Mouse (Mus musculus): Measurements from ENCODE around the gene Trp63. TPM values are rescaled to one million over a fixed set of nuclear protein-coding genes. Genes with fewer than 3 reads are reported as not detected.

Gene Trp63
- polyA plus RNA-seq, 1 experiment, result 5.1 TPM

GRCm38 (mm10) chr16:25804955-25805354 lies 121.4 kb downstream of the Trp63 start:
- no peak overlapping the region for H3K4me3 ChIP-seq (replicated peaks; ENCODE audit: extremely low read depth, low read depth, low read length)
- DNase-seq, result peak; percentile 11
- H3K4me1 ChIP-seq (ENCODE audit: control insufficient read depth, insufficient read depth, low read length), result no peaks in the 10 kb centered on the region
- TF ChIP-seq POLR2A (IDR thresholded peaks at IDR 0.05; ENCODE audit: borderline replicate concordance, extremely low read depth, low read depth, low read length), result no peak
- no peak for TF ChIP-seq CTCF (IDR thresholded peaks at IDR 0.05; ENCODE audit: insufficient read depth, low read length)
- 58% methylated on average over 3 of the region's 3 CpGs for WGBS

- Histone ChIP-seq H3K4me1 (ENCODE audit: control insufficient read depth, insufficient read depth, low read length) (no peaks in the 10 kb centered on the region), H3K4me3 (replicated peaks; ENCODE audit: extremely low read depth, low read depth, low read length) (no peak overlapping the region)
- no peak for DNase-seq
- TF ChIP-seq CTCF (IDR thresholded peaks at IDR 0.05; ENCODE audit: insufficient read depth, low read length) (no peak), POLR2A (IDR thresholded peaks at IDR 0.05; ENCODE audit: borderline replicate concordance, extremely low read depth, low read depth, low read length) (no peak)
These were observed 123.6 kb downstream of the Trp63 start for GRCm38 (mm10) chr16:25807116-25807515.

GRCm38 (mm10) chr16:25817753-25818624 lies 134.4 kb downstream of the Trp63 start:
- H3K4me3 ChIP-seq (replicated peaks; ENCODE audit: extremely low read depth, low read depth, low read length), result no peak overlapping the region
- TF ChIP-seq CTCF (IDR thresholded peaks at IDR 0.05; ENCODE audit: insufficient read depth, low read length) (no peak), POLR2A (IDR thresholded peaks at IDR 0.05; ENCODE audit: borderline replicate concordance, extremely low read depth, low read depth, low read length) (no peak)
- DNase-seq, result no peak
- 62% methylated on average over 10 of the region's 10 CpGs for WGBS
- no peaks in the 10 kb centered on the region for H3K4me1 ChIP-seq (ENCODE audit: control insufficient read depth, insufficient read depth, low read length)

- no peak for TF ChIP-seq CTCF (IDR thresholded peaks at IDR 0.05; ENCODE audit: insufficient read depth, low read length)
- no peak for TF ChIP-seq POLR2A (IDR thresholded peaks at IDR 0.05; ENCODE audit: borderline replicate concordance, extremely low read depth, low read depth, low read length)
- no peaks in the 10 kb centered on the region for H3K4me1 ChIP-seq (ENCODE audit: control insufficient read depth, insufficient read depth, low read length)
- DNase-seq, result no peak
- WGBS, result 61% methylated on average over 7 of the region's 7 CpGs
- H3K4me3 ChIP-seq (replicated peaks; ENCODE audit: extremely low read depth, low read depth, low read length), result no peak overlapping the region
These were observed 142.5 kb downstream of the Trp63 start for GRCm38 (mm10) chr16:25826016-25826415.

GRCm38 (mm10) chr16:25832576-25832975 lies 149.0 kb downstream of the Trp63 start:
- DNase-seq, result no peak
- Histone ChIP-seq H3K4me1 (ENCODE audit: control insufficient read depth, insufficient read depth, low read length) (no peaks in the 10 kb centered on the region), H3K4me3 (replicated peaks; ENCODE audit: extremely low read depth, low read depth, low read length) (no peak overlapping the region)
- 76% methylated on average over 4 of the region's 4 CpGs for WGBS
- no peak for TF ChIP-seq CTCF (IDR thresholded peaks at IDR 0.05; ENCODE audit: insufficient read depth, low read length)
- TF ChIP-seq POLR2A (IDR thresholded peaks at IDR 0.05; ENCODE audit: borderline replicate concordance, extremely low read depth, low read depth, low read length), result no peak

GRCm38 (mm10) chr16:25835301-25835700 lies 151.7 kb downstream of the Trp63 start:
- no peak for DNase-seq
- no peak overlapping the region for H3K4me3 ChIP-seq (replicated peaks; ENCODE audit: extremely low read depth, low read depth, low read length)
- TF ChIP-seq POLR2A (IDR thresholded peaks at IDR 0.05; ENCODE audit: borderline replicate concordance, extremely low read depth, low read depth, low read length) (no peak), CTCF (IDR thresholded peaks at IDR 0.05; ENCODE audit: insufficient read depth, low read length) (no peak)
- WGBS, result 79% methylated on average over 3 of the region's 3 CpGs
- H3K4me1 ChIP-seq (ENCODE audit: control insufficient read depth, insufficient read depth, low read length), result no peaks in the 10 kb centered on the region

GRCm38 (mm10) chr16:25835723-25836122 lies 152.2 kb downstream of the Trp63 start:
- 63% methylated on average over 5 of the region's 5 CpGs for WGBS
- TF ChIP-seq POLR2A (IDR thresholded peaks at IDR 0.05; ENCODE audit: borderline replicate concordance, extremely low read depth, low read depth, low read length) (no peak), CTCF (IDR thresholded peaks at IDR 0.05; ENCODE audit: insufficient read depth, low read length) (no peak)
- DNase-seq, result no peak
- Histone ChIP-seq H3K4me3 (replicated peaks; ENCODE audit: extremely low read depth, low read depth, low read length) (no peak overlapping the region), H3K4me1 (ENCODE audit: control insufficient read depth, insufficient read depth, low read length) (no peaks in the 10 kb centered on the region)

- WGBS, result 65% methylated on average over 6 of the region's 6 CpGs
- no peak for TF ChIP-seq POLR2A (IDR thresholded peaks at IDR 0.05; ENCODE audit: borderline replicate concordance, extremely low read depth, low read depth, low read length)
- TF ChIP-seq CTCF (IDR thresholded peaks at IDR 0.05; ENCODE audit: insufficient read depth, low read length), result no peak
- H3K4me1 ChIP-seq (ENCODE audit: control insufficient read depth, insufficient read depth, low read length), result no peaks in the 10 kb centered on the region
- no peak overlapping the region for H3K4me3 ChIP-seq (replicated peaks; ENCODE audit: extremely low read depth, low read depth, low read length)
- DNase-seq, result no peak
These were observed 159.4 kb downstream of the Trp63 start for GRCm38 (mm10) chr16:25842996-25843395.

- 87% methylated on average over 13 of the region's 13 CpGs for WGBS
- DNase-seq, result no peak
- H3K4me3 ChIP-seq (replicated peaks; ENCODE audit: extremely low read depth, low read depth, low read length), result no peak overlapping the region
- TF ChIP-seq CTCF (IDR thresholded peaks at IDR 0.05; ENCODE audit: insufficient read depth, low read length), result no peak
- no peaks in the 10 kb centered on the region for H3K4me1 ChIP-seq (ENCODE audit: control insufficient read depth, insufficient read depth, low read length)
These were observed 160.1 kb downstream of the Trp63 start for GRCm38 (mm10) chr16:25843625-25844024.

GRCm38 (mm10) chr16:25846611-25847010 lies 163.0 kb downstream of the Trp63 start:
- 81% methylated on average over 5 of the region's 5 CpGs for WGBS
- H3K4me1 ChIP-seq (ENCODE audit: control insufficient read depth, insufficient read depth, low read length), result no peaks in the 10 kb centered on the region; the same call in 1 of the 2 replicates
- no peak for TF ChIP-seq POLR2A (IDR thresholded peaks at IDR 0.05; ENCODE audit: borderline replicate concordance, extremely low read depth, low read depth, low read length)
- no peak for TF ChIP-seq CTCF (IDR thresholded peaks at IDR 0.05; ENCODE audit: insufficient read depth, low read length)
- no peak for DNase-seq
- no peak overlapping the region for H3K4me3 ChIP-seq (replicated peaks; ENCODE audit: extremely low read depth, low read depth, low read length)

All from lung, adult 2 months (tissue).